Mouse (Mus musculus): ENCODE data around the gene Il1b.
A peak's percentile ranks its signal among the peaks of the same experiment; 100 is the strongest.

Il1b gene

DNA sequence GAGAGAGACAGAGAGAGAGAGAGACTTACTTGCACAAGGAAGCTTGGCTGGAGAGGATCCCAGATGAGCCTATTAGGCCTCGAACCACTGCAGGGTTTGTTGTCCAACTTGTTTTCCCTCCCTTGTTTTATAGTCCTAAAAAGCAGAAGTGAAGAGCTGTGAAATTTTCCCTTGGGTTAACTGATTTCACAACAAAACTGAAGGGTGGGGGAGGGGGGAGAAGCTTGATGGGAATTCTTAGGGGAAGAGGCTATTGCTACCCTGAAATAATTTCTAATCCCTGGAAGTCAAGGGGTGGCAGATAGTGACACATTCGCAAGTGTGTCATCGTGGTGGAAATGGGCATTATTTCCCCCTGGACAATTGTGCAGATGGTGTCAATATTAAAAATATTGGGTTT, at the start of gene Il1b:
Gene Il1b, minus strand, starts transcription at position 101 of the 400 bp plus-strand sequence.
- DNase-seq: no peak

DNA sequence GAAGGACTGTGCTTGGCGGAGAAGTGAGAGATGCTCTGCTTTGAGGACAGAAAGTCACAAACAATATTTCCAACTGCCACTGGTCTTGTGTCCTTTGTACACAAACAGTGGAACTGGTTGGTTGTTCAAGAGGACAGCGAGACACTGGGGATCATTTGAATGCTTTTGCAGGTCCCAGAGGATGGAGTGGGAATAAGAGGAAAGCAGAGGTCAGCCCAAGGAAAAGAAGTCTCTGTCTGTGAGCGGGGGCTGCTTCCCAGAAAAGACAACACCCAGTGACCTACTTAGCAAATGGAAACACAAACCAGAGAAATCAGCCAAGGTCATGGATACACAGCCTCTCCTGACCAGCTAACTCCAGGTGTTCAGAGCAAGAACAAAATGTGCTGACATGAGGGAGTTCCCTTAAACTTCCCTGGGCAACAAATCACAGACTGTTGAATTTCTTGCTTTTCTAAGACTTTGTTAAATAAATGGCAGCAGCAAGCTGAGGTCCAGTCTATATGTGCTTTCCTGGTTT, 48.5 kb upstream of the Il1b start:
- no peak for DNase-seq

DNA sequence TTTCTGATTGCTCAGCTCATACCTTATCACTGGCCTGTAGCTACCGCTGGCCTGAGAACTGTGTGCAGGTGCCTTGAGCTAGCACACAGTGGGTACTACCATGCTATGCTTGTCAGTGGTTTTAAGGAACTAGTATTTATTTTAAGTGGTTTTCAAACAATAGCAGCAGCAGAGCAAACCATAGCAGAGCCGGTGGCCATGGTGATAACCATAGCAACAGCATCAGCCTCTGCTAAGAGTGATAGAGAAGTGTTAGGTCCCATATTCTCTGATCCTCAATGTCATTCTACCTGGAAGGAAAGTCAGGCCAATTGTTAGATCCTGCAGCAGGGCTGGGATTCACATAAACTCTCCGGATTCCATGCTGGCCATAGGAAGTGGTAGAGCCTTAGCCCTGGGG, 43.7 kb upstream of the Il1b start:
- DNase-seq: no peak

DNA sequence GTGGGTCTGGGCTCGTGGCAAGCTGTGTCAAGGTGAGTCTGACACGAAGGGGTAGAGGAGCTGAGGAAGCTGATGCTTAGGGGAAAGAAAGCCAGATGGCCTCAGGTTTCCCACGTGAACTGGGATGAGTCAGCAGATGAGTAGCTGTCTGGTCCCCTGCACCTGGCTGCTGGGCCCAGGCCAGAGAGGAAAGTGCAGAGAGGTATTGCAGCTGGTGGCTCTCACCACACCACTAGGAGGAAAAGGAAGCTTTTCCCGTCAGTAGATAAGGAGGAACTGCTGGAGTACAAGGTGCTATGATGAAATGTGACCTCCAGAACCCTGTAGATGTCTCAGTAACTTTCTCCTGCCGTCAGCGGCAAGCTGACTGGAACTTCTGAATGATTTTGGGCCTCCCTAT, 42.5 kb upstream of the Il1b start:
- no peak for DNase-seq

DNA sequence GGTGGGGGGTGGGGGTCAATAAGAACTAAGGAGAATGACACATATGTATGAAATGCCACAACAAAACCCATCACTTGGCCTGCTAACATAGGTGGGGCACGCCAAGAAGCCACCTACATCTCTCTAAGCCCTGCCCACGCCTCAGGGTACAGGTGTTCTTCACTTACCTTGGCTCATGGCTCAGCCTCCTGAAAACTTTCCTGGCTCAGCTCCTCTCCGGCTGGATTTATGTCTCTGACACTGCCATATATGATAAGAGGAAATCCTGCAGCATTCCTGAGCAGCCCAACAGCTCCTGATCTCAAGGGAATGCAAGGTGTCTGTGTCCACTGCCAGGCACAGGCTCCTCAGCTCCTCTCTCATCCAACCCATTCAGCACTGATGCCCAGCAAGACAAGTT, 40.7 kb upstream of the Il1b start:
- no peak for DNase-seq

DNA sequence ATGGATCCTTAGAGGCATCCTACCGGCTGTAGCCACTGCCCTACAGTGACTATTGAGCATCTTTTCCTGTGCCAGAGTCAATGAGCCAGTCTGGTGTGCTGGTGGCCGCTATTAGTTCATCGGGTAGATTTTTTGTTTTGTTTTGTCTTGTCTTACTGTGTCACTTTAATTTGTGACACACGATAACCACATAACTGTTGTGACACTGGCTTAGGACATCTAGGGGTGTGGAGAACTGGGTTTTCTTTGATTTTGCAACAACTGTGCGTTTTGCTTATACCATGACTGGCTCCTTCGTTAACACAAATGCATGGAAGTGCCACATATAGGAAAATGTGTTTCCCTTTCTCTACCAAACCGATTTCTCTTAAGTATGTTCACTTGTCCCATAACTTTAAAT, 39.4 kb upstream of the Il1b start:
- no peak for DNase-seq

DNA sequence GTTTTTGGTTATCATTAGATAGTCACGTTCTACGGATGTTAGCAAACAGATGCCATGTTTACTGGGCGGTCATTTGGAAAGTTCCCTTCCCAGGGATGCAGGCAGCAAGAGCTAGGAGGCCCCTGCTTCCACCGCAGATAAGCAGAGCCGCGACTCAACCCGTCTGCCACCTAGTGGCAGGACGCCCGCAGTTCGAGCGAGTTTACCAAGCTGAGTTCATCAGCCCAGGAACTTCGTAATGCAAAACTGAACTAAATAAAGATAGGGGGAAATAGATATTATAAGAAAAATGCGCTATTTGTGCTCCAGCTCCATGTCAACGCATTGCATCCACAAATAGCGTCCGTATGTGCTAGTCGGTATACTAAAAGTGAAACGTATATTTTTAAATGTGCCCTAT, 37.5 kb upstream of the Il1b start:
- peak; percentile 28 to 63 for DNase-seq

DNA sequence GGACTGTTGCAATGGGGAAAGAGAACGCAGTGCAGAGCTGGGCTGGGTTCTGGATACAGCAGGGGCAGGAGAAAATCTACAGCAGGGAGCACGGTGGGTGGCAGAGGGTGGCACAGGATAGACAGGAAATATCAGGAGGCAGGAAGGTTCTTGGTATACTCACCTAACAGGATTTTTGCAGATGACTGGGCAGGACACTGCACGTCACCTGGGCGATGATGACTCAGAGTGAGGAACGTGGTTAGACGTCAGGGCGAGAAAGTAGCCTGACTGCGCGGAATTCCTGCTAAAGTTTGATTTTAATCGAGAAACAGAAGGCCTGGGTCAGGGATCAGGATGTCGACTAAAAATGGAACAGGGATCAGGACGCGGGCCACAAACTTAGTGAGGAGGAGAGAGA, 36.7 kb upstream of the Il1b start:
- no peak for DNase-seq

DNA sequence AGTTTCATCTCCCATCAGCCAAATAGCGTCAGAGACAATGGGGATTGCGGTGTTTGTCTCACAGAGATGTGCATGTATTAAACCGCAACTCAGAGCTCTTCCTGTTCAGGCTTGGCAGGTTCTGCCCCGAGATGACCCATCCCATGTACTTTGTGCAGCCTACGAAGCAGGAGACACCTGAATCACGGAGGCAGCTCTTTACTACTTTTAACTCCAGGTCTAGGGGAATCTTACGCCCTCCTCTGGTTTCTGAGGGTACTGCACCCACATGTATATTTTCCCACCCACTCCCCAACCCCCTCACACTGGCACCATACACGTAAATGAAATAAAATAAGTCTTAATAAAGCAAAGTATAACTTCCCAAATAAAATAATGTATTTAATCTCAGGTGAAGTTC, 35.6 kb upstream of the Il1b start:
- no peak for DNase-seq

DNA sequence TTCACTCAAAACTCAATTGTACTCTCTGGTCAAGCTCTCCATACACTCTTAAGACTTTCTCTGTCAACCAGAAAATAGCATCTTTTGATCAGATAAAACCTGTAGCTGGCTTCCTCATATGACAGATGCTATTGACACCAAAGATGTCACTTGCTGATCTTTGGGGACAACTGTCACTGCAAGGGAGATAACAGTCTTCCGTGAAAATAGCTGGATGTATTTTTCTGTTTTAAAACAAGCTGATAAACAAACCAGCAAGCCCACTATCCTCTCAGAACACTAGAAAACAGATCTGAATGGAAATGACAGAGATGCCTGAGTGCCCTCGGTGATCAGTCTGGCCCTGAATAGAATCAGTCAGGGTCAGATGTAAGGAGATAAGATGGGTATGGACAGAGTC, 32.8 kb upstream of the Il1b start:
- no peak for DNase-seq

DNA sequence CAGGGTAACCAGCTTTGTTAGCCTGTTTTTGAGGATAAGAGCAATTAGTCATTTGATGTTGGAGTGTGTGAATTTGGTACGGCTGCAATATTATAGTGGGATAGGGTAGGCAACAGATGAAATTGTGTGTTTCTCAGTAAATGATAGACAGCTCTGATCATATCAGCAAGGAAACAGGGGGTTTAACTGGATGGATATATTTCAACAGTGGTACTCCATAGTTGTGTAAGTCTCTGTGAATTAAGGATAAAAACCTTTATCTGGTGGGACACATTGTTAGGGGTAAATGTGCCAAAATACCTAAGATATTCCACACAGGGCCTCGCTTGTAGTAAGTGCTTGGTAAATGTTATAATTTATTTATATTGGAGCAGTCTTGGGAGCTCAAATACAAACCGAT, 31.4 kb upstream of the Il1b start:
- no peak for DNase-seq

DNA sequence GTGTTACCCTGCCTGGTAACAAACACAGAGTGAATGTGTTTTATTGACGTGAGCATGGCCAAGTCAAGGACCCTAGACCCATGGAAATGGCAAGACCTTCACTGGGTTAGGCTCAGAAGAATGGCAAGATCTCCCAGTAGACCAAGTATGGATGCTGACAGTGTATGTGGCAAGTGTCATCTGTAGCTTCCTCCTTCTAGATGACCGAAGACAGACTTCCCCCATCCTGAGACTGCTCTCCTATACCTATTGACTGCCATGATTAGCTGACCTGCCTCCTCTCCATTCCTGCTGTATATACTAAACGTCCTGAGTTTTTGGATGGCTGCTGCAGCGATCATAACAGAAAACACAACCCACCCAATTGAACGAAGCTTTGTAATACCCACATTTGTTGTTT, 30.9 kb upstream of the Il1b start:
- DNase-seq: no peak

DNA sequence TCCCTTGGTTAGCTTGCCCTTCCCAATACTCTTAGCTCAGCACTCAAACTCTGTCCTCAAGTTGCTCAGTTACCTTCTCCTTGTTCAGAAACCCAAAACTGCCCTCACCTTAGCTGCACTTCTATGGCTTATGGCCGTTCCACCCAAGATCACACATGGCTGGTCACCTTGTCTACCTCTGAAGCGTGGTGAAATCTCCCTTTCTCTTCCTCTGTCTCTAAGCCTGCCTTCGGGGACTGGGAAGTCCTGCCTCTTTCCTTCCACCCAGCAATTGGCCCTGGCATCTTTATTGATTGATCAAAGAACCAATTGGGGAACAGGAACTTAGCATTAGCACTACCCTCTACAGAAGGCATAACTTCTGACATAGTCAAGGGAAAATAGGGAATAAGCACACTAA, 27.2 kb upstream of the Il1b start:
- no peak for DNase-seq

DNA sequence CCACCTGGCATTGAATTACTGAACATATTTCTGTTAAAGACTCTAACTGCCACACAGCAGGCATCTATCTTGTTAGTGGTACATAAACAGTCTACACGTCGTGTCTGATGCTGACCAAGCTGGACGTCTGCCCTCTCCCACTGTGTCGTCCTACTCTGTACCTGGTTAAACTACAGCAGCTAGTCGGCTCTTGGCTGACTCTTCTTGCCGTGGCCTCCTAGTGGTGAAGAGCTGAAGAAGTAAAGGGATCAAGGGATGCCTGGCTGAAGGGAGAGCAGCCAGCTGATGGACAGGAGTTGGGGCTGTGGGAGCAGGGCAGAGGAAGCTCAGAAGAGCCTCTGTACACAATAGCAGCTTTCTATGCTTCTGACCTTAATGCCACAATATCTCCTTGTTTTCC, 22.6 kb upstream of the Il1b start:
- DNase-seq: peak in 1 of 2 experiments; percentile 13

DNA sequence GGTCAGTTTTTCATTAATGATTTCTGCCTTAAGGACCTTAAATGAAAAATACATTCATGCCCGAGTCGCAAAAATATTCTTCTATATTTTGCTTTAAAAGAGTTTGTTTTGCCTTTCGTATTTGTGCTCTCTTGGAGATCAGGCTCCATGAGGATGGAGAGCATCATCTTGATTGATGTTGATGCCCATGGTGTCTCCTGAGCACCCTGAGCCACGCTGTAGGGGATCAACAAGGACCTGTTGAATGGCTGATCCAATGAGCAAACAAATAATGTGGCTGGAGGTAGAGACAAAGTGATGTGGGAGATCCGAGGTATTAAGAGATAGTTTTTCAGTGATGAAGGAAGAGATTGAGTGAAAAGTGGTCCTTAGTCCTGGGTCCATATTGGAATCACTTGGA, 19.2 kb upstream of the Il1b start:
- DNase-seq: no peak

DNA sequence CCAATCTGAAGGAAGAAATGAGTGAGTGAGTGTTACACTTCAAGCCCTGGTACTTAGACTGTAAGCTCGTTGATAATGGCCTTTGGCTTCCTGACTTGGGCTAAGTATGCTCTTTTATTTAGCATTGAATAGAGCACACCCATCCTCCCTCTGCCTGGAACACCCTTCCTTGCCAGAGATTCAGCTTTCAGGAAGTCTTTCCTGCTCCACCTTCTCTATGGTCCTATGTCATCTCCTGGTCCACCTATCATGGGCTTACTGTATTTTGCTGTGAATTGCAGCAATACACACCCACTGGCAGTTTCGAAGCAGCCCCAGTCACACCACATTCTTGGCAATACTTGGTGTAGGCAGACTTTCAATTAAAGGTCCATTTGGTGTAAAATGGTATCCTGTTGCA, 18.4 kb upstream of the Il1b start:
- DNase-seq: no peak

DNA sequence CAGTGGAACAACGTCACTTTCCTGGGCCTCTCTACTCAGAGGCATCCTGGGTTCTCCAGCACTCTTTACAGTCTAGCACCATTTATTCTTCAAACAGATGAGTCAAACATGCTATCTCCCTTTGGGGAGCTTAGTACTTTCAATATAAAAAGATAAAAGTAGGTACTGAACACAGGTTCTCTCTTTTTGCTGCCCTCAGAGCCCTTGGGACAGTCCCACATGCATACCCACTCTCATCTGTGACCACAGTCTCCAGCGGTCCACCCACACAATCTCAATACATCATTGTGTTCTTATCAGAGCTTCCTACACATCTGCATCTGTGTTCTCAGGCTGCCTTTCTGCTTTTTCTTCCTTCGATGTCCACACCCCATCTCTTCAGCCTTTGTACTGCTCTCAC, 14.4 kb upstream of the Il1b start:
- DNase-seq: no peak

DNA sequence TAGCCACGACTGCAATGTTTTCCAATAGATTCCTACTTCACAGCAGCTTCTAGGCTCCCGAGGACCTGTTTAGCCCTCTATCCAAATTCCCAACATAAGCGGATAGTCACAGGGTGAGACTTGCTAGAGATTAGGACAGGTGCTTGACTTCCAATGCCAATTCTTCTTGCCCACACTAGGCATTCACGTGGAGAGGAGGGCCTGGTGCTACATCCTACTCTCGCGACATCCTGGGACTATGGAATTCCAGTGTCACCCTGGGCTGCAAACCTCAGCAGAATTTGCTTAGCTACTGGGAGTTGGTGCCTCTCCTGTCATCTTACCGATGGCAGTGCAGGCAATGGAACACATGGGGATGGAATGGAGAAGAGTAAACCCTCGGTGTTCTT, 13.3 kb upstream of the Il1b start:
- no peak for DNase-seq

DNA sequence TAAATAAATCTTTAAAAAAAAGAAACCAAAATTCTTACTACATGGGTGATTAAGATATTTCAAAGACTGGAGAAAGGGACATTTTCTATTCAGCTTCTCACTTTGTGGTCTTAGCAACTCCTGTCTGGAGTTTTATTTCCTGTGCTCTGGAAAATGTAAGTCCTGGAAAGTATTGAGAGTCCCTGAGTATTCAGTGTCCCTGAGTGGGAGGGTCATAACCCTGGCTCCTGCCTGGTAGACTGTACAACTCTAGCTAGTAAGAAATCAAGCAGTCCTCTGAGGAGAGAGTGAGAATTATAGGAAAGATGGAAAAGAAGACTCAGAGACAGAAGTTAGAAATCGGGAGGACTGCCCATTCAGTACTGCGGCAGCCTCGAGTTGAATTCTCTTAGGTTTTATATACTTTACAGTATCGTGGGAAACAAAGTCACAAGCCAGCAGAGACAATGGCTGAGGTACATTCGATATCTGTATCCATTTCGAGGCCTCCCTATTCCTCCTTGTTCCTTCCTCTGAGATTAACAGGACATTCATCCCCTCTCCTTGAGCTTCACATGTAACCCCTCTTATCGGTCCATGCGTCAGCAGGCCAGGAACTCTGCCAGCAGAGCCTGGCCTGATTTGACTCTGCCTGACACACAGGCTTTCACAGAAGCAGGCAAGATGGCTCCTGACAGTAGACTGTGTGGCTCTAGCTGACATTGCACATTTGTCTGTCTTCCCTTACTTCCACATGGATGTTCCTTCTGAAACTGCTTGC, 12.8 kb upstream of the Il1b start:
- no peak for DNase-seq

DNA sequence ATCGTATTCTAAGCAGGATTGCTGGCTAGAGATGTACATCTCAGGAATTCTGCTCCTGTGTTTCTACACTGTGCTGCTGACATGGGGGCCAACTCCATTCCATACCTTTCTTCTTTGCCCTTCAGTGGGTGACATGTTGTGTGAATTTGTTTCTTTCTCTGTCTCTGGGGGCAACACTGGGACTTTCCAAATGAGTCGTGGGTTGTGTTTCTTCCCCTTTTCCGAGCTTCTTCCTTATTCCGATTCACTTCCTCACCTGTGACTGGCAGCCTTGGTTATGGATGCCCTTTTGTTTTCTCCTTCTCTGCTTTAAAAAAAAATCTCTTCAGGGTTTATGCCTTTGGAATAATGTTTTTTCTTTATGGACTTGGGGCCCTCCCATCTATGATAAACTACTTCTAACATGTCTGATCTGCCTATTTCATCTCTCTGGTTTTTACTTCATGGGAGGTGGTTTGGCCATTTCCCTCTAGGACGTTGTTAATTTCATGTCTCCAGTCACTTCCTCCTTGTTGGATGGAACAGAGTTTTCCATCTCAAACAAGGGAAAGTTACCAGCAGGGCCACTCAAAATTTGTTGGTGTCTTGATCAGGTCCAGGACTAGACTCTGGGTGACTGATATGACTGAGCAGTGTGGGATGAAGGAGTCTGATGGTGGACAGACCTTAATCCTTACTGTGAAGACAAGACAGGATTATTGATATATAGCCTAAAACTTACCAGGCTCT, 10.0 kb upstream of the Il1b start:
- DNase-seq: no peak

DNA sequence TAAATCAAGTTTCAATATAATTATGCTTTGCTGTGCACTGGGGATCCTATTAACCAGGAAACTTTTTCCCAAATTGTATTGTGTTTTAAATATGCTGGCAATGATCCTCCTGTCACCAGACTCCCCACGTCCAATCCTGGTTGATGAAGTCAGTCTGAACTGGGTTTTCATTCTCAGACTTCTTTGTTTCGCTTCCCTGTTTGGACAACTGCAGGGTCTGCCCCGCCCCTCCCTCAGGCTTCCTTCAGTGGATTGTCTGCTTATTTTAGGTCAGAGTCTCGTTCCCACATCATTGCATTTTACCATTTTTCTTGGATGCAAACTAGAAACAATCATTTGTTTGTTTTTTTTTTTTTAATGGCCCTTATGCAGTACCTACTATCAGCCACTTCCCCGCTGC, 9.3 kb upstream of the Il1b start:
- no peak for DNase-seq

DNA sequence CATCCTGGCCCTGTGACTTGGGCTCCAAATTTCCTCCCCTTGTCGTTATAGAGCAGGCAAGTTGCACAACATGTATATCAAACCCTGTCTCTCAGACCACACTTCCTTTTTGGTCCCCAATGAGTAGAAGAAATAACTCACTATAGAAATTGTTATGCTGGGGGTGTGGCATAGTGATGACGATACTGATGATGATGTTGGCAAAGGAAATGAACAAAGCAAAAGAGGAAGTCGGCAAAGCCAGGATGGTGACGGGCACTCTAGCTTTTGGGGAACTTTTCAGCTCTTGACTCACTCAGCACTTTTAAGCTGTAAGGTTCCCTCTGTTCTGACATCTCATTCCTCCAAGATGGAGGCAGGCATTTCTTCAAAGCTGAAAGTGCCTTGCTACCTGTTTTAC, 2.4 kb upstream of the Il1b start:
- peak in 1 of 2 experiments; percentile 13 for DNase-seq

DNA sequence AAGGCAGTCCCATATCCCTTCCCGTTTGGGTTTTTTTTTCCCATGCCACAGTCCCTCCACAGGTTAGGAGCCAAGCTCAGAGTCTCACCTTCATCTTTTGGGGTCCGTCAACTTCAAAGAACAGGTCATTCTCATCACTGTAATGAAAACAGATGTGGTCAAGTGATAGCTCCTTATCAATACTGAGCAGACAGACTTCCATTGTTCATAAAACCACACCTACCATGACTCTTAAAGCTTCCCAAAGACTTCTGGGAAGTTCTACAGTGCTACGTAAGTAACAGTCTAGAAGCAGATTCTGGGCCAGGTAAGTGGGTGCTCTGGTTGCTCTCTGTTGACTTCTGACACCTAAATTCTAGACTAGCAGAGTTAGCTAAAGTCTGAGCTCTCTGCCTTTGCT, 1.3 kb downstream of the Il1b start:
- no peak for DNase-seq

DNA sequence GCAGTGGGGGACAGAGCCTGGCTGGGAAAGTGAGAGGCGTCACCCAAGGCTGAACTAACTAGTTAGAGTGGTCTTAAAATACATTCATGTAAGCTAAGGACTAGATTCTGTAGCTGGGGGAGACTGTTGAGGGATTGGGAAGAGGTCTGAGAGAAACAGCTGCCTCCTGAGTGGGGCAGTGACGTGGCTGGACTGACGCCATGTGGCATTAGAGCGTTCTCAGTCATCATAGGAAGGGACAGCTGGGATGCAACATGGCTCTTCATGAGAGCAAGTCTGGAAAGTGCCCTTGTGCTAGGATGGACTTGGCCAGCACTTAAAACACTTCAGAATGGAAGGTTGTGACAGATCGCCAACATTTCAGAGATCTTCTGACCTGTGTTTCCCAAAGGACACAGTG, 2.1 kb downstream of the Il1b start:
- DNase-seq: no peak

DNA sequence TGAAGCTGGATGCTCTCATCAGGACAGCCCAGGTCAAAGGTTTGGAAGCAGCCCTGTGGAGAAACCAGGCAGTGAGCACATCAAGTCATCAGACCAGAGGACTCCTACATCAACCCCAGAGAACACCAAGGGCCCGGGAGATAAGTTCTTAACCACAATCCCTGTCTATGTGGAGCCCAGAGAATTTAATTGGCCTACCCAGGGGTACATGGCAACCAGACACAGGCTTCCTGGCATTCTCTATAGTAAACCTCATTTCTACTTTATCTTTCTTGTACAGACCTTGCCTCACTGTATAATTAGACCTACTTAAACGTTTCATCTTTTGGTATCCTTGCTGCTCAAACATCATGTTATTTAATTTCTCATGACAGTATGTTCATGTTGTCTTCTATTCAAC, 2.8 kb downstream of the Il1b start:
- no peak for DNase-seq
